Mouse (Mus musculus): Measurements from ENCODE around the gene Tubg2.

Gene Tubg2

GRCm38 (mm10) chr11:101186526-101187247 lies 31.0 kb downstream of the Tubg2 start:
- in situ Hi-C loops (cut with MboI; ENCODE audit: low pct_unique_long_range_greater_than_20kb in 1 of 2, low sequenced_read_pairs in 2 of 2, unreplicated experiment in 1 of 2) = loop anchor here in 1 of 2 experiments (10.0 kb wide), 1 partner anchor 52 kb away; no protein-coding TSS in a partner anchor

- in situ Hi-C loops (cut with MboI; ENCODE audit: low pct_unique_long_range_greater_than_20kb in 1 of 2, low sequenced_read_pairs in 2 of 2, unreplicated experiment in 1 of 2) = loop anchor here in 1 of 2 experiments (10.0 kb wide), 1 partner anchor 53 kb away; no protein-coding TSS in a partner anchor
These were observed 31.8 kb downstream of the Tubg2 start for GRCm38 (mm10) chr11:101187541-101187940.

- in situ Hi-C loops (cut with MboI; ENCODE audit: low pct_unique_long_range_greater_than_20kb in 1 of 2, low sequenced_read_pairs in 2 of 2, unreplicated experiment in 1 of 2) = loop anchor here in 1 of 2 experiments (10.0 kb wide), 1 partner anchor 53 kb away; no protein-coding TSS in a partner anchor
These were observed 32.6 kb downstream of the Tubg2 start for GRCm38 (mm10) chr11:101188166-101188805.

DNA sequence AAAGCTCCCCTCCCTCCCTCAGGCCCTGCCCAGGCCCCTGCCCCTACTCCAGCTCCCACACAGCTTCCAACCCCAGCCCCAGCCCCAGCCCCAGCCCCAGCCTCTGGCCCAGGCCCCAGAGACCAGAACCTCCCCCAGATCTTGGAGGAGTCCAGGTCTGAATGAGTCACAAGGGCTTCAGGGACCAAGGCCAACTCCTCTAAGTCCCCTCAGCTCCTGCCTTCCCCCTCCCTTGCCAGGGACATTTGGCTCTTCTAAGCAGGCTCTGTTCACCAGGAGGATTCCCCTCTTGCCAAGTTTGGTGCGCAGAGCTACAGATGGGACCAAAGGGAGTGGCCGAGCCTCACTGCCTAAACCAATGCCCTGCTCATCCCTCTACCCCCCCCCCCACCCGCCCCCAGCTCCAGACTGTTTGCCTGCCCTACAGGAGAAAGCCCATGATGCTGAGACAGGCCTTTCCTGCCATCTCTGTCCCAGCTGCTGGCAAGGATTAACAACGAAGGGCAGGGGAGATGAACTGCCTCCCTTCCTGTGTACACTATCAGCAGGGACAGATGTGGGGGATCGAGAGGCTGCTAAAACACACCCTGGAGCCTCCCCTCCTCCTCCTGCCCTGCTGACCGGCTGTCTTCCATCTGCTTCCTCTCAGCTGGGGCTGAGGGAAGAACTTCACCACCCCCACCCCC lies 33.9 kb downstream of the Tubg2 start:
- in situ Hi-C loops (cut with MboI; ENCODE audit: low pct_unique_long_range_greater_than_20kb in 1 of 2, low sequenced_read_pairs in 2 of 2, unreplicated experiment in 1 of 2) = loop anchor here in 1 of 2 experiments (10.0 kb wide), 2 partner anchors 55 kb away; partner anchors contain the start of gene Ramp2

DNA sequence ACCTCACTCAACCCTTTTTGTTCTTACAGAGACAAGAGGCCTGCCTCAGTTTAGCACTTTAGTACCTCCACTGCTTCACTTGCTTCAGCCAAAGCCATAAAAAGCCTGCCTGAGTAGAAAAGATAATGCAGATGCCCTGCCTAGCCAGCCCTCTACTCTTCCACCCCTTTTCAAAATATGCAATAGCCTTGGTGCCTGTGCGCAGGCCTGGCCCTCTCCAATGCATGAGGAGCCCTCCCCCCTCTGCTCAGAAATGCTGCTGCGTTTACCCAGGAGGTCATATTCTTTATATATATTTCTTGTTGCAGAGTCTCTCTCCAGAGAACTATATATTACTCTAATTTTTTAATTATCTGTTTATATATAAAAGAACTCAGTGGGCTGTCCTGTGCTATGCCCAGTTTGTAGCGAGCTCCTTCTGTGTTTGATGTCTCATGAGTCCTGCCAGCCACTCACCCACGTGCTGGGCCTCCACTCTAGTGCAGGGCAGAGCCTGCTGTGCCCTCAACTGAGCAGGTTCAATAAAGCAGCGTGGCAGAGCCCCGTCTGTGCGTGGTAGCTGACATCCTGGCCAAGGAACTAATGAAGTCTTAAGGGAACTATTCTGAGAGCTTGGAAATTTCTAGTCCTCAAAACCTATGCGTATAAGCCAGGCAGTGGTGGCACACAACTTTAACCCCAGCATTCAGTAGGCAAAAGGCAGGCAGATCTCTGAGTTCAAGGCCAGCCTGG lies 34.6 kb downstream of the Tubg2 start:
- in situ Hi-C loops (cut with MboI; ENCODE audit: low pct_unique_long_range_greater_than_20kb in 1 of 2, low sequenced_read_pairs in 2 of 2, unreplicated experiment in 1 of 2) = loop anchor here in 1 of 2 experiments (10.0 kb wide), 1 partner anchor 54 kb away; the partner anchor contains the start of gene Ramp2

DNA sequence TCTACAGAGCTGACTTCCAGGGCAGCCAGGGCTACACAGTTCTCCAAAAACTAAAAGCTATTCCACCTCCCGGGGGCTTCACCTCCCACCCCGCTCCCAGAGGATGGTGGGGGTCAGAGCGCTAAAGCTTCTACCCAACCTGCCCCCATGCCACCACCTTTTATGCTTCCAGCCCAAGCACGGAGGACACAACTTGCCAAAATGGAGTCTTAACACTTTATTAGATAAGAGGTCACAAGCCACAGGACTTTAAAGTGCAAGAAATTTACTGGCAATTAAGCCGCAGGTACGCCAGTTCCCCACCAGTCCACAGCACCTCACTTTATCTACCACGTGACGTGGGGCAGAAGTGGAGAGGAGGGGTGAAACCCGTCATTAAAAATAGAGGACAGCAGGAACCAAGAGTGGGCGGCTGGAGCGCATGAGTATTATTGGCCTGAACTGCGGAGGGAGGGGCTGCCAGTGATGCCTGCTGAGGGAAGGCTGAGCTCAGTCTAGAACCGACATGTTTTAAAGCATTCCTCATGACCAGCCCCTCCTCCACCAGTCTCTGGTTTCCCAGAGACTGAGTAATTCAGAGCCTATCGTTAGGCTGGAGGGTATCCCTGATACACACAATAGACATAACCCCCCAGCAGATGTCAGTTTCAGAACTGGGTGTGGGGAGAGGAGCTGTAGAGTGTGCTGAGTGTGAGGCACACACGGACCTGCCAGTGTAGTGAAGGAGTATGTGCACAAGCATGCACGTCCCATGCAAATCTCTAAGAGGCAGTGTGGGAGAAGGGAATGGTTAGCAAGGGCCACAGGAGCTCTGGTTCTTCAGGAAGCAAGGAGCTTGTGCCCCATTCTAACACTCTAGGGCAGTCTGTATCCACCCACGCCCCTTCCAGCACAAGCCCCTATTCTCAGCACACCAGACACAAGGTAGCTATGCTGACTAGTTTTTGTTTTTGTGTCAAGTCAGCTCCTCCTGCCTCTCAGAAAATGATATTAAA lies 35.5 kb downstream of the Tubg2 start:
- in situ Hi-C loops (cut with MboI; ENCODE audit: low pct_unique_long_range_greater_than_20kb in 1 of 2, low sequenced_read_pairs in 2 of 2, unreplicated experiment in 1 of 2) = loop anchor here in 1 of 2 experiments (10.0 kb wide), 1 partner anchor 54 kb away; the partner anchor contains the start of gene Ramp2

- in situ Hi-C loops (cut with MboI; ENCODE audit: low pct_unique_long_range_greater_than_20kb in 1 of 2, low sequenced_read_pairs in 2 of 2, unreplicated experiment in 1 of 2) = loop anchor here in 1 of 2 experiments (10.0 kb wide), 1 partner anchor 53 kb away; the partner anchor contains the start of gene Ramp2
These were observed 36.3 kb downstream of the Tubg2 start for GRCm38 (mm10) chr11:101191919-101192470.

DNA sequence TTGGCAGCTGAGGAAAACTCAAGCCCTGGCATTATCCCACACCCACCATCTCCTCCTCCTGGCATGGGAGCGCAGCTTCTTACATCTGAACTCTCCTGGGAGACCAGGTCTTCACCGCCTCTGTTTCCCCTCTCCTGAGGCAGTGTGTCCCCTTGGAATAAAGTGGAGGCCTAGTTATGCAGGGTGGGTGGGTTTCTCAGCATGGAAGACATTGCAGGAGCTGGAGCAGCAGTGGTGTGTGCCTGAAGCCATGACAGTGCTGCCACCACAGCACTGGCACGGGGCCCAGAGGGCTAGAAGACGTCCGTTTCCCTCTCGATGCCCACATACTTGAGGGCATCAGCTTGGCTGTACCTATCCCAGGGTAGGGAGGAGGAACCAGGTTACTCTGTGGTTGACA lies 36.9 kb downstream of the Tubg2 start:
- in situ Hi-C loops (cut with MboI; ENCODE audit: low pct_unique_long_range_greater_than_20kb in 1 of 2, low sequenced_read_pairs in 2 of 2, unreplicated experiment in 1 of 2) = loop anchor here in 1 of 2 experiments (10.0 kb wide), 1 partner anchor 52 kb away; the partner anchor contains the start of gene Ramp2

DNA sequence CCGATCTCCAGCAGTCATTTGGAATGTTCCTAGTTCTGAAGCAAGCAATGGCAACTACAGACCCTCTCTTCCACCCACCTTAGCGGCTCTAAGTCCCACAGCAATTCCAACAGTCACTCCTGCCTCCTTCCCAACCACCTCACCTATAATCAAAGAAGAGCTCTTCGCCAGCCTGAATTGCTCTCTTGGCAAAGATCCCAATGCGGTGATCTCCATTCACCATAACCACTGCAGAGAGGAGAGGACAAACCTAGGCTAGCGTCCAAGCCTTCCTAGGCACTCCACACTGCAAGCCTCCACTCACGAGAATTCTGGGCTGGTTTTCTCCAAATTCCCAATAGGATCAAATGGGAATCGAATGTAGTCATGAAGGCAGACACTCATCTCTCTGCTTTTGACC lies 37.4 kb downstream of the Tubg2 start:
- in situ Hi-C loops (cut with MboI; ENCODE audit: low pct_unique_long_range_greater_than_20kb in 1 of 2, low sequenced_read_pairs in 2 of 2, unreplicated experiment in 1 of 2) = loop anchor here in 1 of 2 experiments (10.0 kb wide), 1 partner anchor 52 kb away; the partner anchor contains the start of gene Ramp2

DNA sequence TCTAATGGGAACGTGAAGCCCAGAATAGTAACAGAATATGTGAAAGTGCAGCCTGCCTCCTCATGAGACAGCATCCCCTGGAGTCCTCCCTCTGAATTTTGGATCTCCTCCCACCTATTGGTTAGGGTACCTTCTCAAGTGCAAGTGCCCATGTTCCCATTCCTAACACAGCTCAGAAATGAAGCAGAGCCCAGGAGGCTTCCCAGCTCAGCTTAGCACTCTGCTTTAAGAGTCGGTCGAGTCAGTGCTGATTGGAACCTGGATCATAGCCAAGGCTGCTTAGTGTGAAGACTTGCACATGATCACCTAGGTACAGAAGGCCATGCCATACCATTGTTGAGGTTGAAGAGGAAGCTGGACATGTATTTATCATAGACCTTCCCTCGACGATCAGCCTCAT lies 38.4 kb downstream of the Tubg2 start:
- in situ Hi-C loops (cut with MboI; ENCODE audit: low pct_unique_long_range_greater_than_20kb in 1 of 2, low sequenced_read_pairs in 2 of 2, unreplicated experiment in 1 of 2) = loop anchor here in 1 of 2 experiments (10.0 kb wide), 1 partner anchor 51 kb away; the partner anchor contains the start of gene Ramp2

DNA sequence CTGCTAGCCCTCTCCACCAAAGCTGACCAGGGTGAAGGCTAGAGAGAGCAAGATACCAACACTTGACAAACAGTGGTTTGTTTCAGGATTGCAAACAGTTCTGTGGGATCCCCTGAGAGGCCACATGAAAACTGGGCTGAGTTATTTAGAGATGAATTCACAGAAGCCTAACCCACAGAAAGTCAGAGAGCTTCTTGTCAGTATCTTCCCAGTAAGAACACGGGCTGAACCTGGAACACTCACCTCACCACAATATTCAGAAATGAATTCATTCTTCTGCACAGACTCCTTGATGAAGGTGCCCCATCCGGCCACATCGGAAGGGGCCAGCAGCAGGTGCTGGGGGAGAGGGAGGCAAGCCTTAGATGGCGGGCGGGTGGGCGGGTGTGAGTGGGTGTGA lies 38.9 kb downstream of the Tubg2 start:
- in situ Hi-C loops (cut with MboI; ENCODE audit: low pct_unique_long_range_greater_than_20kb in 1 of 2, low sequenced_read_pairs in 2 of 2, unreplicated experiment in 1 of 2) = loop anchor here in 1 of 2 experiments (10.0 kb wide), 1 partner anchor 50 kb away; the partner anchor contains the start of gene Ramp2

DNA sequence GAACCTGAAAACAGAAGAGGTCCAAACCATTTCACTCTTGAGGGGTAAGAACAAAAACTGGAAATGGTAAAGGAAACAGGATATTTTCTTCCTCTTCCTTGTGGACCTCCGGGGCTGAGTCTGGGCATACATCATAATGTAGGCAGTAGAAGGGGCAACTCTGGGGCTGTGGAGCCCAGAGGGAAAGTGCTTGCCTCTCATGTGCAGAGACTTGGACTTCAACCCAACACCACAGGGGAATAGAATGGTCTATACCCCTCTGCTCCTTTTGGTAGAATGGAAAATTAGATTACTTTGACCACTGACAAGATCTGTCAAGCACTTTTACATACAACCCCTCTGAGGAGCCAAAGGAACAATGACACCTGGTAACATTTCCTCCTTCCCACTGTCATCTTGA lies 39.4 kb downstream of the Tubg2 start:
- in situ Hi-C loops (cut with MboI; ENCODE audit: low pct_unique_long_range_greater_than_20kb in 1 of 2, low sequenced_read_pairs in 2 of 2, unreplicated experiment in 1 of 2) = loop anchor here in 1 of 2 experiments (10.0 kb wide), 1 partner anchor 50 kb away; the partner anchor contains the start of gene Ramp2

DNA sequence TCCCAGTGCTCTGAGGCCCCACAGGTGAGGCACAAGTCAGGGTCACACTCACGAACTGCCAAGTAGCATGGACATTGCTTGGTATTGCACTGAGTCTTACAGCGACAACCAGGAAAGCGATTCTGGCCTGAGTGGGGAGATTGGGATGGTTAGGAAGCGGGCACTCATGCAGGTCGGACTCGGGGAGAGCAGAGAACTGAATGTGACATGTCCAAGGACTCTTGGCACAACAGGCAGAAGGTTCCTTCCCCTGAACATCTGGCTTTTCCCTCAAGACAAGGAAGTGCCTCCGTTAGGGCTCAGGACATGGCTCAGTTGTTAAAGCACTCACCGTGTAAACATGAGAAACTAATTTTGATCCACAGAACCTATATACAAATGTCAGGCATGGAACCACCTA lies 39.9 kb downstream of the Tubg2 start:
- in situ Hi-C loops (cut with MboI; ENCODE audit: low pct_unique_long_range_greater_than_20kb in 1 of 2, low sequenced_read_pairs in 2 of 2, unreplicated experiment in 1 of 2) = loop anchor here in 1 of 2 experiments (10.0 kb wide), 1 partner anchor 49 kb away; the partner anchor contains the start of gene Ramp2

DNA sequence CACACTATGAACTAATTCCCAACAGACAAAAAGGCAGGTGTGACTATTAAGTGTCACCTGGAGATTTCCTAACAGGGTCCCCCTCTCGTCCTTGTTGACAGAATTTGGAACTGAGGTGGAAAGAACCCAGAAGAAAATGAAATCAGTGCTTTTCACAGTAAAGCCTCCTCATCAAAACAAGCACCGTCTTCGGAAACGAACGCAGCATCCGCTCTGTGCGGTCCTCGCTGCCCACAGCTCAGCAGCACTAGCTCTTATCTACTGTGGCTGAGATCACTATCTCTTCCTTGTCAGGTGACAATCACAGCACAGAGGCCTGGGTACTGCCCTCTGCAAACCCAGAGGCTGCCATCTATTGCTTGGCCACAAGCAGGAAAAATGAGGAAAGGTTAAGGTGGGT lies 40.5 kb downstream of the Tubg2 start:
- in situ Hi-C loops (cut with MboI; ENCODE audit: low pct_unique_long_range_greater_than_20kb in 1 of 2, low sequenced_read_pairs in 2 of 2, unreplicated experiment in 1 of 2) = loop anchor here in 1 of 2 experiments (10.0 kb wide), 1 partner anchor 49 kb away; the partner anchor contains the start of gene Ramp2

DNA sequence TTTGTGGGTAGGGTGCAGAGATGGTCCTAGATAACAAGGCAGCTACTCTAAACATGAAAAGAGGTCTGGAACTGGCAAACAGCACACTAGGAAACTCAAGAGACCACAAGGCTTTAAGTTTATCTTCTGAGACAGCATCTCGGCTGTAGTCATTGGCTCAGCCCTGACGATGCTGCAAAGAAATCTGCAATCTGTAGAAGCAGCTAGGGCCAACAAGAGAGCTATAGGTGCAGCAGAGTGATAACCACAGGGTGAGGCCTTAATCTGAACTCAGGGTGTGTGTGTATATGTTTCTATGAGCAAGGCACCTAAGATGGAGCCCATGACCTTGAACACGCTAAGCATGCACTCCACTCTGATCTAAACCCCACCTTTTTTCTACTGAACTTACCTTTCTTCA lies 43.8 kb downstream of the Tubg2 start:
- in situ Hi-C loops (cut with MboI; ENCODE audit: low pct_unique_long_range_greater_than_20kb in 1 of 2, low sequenced_read_pairs in 2 of 2, unreplicated experiment in 1 of 2) = loop anchor here in 1 of 2 experiments (10.0 kb wide), 1 partner anchor 45 kb away; the partner anchor contains the start of gene Ramp2

- in situ Hi-C loops (cut with MboI; ENCODE audit: low pct_unique_long_range_greater_than_20kb in 1 of 2, low sequenced_read_pairs in 2 of 2, unreplicated experiment in 1 of 2) = no loop called here
These were observed 45.3 kb downstream of the Tubg2 start for GRCm38 (mm10) chr11:101200986-101201385.

All from mouse embryonic stem cell (cell line).